Mouse (Mus musculus) effector memory CD4-positive, alpha-beta T cell, adult 5 months (primary cell): ENCODE measurements around the gene Rexo2. TPM values are rescaled to one million over a fixed set of nuclear protein-coding genes. Genes with fewer than 3 reads are reported as not detected.

ENCODE experiments used
- polyA plus RNA-seq: library from polyadenylated mRNA; unstranded; fragments of 100-300 nt; shearing (Covaris generic); gene quantifications from one replicate; pipeline ENCODE4 v1.2.1, GENCODE M21; 2017

The Rexo2 gene
- polyA plus RNA-seq, result 179 TPM

DNA sequence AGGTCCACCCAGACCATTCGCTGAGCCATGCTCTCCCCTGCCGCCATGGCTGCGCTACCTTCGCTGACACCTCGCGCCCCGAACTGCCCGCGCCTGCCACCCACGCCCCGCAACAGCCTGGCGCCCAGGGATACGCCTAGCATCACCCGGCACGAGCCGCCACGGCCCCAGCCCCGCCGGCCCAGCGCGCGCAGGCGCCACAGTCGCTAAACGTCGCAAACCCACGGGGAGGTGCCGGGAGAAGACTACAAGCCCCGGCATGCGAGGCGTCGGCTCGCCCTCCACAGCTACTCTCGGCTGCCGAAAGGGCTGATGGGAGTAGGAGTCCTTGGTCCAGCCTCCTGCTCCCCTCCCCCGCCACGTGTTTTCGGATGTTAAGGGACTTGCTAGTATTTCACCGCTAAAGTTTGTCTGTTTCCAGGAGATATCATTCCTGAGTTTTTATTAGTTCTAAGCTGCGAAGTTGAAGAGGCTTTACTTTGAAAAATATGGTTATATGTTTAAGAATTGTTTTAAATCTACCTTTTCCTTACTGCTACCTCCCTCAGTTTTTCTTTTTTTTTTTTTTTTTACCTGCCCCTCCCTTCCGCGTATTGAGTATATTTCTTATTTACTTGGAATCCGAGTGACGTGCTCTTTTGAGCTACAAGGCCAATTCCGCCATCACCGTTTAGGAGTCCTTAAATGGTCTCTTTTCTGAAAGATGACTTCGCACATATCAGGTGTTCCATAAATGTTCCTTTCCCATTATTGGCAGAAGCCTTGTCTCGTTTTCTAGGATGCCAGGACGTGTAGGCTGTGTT is at the start of gene Rexo2:
TSS of gene Rexo2 (minus strand) at position 213 of the 803 bp plus-strand sequence.

GRCm38 (mm10) chr9:48494817-48495547 is 14.6 kb upstream of the Rexo2 start, which contains the start of the genes Rbm7 and Gm5617:
Rbm7 (minus strand) TSS chr9:48495299.
Gm5617 (plus strand) TSS chr9:48495442.

Other genes starting within 250 kb of the Rexo2 start
- not detected for gene Nxpe2, start 127.2 kb downstream of the Rexo2 start, polyA plus RNA-seq
- gene Rbm7, start 14.7 kb upstream of the Rexo2 start, polyA plus RNA-seq, result 212 TPM
- gene Gm5617, start 14.8 kb upstream of the Rexo2 start, polyA plus RNA-seq, result 14.7 TPM
- gene Nnmt, start 124.5 kb upstream of the Rexo2 start, polyA plus RNA-seq, result not detected